Mouse (Mus musculus) myocyte (in vitro differentiated cells): ENCODE data around the gene Apobec3. TPM values are rescaled to one million over a fixed set of nuclear protein-coding genes. Genes with fewer than 3 reads are reported as not detected.

Experiments used
- H3K27me3 ChIP-seq: one replicate; pipeline ENCODE4 v1.6.1; 2011; ENCODE audit not compliant: control insufficient read depth, insufficient read depth, insufficient read length
- H3K36me3 ChIP-seq: one replicate; pipeline ENCODE4 v1.6.1; 2011; ENCODE audit not compliant: control insufficient read depth, insufficient read depth
- H3K4me2 ChIP-seq: one replicate; pipeline ENCODE4 v1.6.1; 2011; ENCODE audit warnings: low read depth, control low read depth
- H3K4me3 ChIP-seq: one replicate; pipeline ENCODE4 v1.5.1; 2011; ENCODE audit warnings: mild to moderate bottlenecking, control low read depth, moderate library complexity
- H3K79me2 ChIP-seq: one replicate; pipeline ENCODE4 v1.6.1; 2011; ENCODE audit not compliant: control insufficient read depth, insufficient read depth
- H3ac ChIP-seq: one replicate; pipeline ENCODE4 v1.6.1; 2011; ENCODE audit not compliant: control insufficient read depth, insufficient read length
- CEBPB ChIP-seq: IDR thresholded peaks from 2 replicates; pipeline ENCODE4 v1.6.1; 2011; ENCODE audit warnings: mild to moderate bottlenecking, moderate library complexity; ENCODE audit not compliant: poor library complexity, insufficient read depth, severe bottlenecking
- E2F4 ChIP-seq: IDR thresholded peaks from one replicate; pipeline ENCODE4 v1.6.1; 2011; ENCODE audit warnings: mild to moderate bottlenecking, control low read depth, moderate library complexity; ENCODE audit not compliant: insufficient read depth
- MAX ChIP-seq: IDR thresholded peaks from one replicate; pipeline ENCODE4 v1.6.1; 2011; ENCODE audit warnings: low read depth, mild to moderate bottlenecking, control low read depth
- MYOD1 ChIP-seq, 3 experiments: IDR thresholded peaks; one replicate each; pipeline ENCODE4 v1.6.1; 2011; ENCODE audit warnings: control low read depth in 2 of 3, low read depth in 2 of 3, mild to moderate bottlenecking in 2 of 3, moderate library complexity in 1 of 3; ENCODE audit not compliant: insufficient read length in 2 of 3, control insufficient read depth in 1 of 3
- MYOG ChIP-seq, 3 experiments: IDR thresholded peaks; one replicate each; pipeline ENCODE4 v1.6.1; 2011; ENCODE audit warnings: control low read depth in 2 of 3, low read depth in 2 of 3, mild to moderate bottlenecking in 2 of 3; ENCODE audit not compliant: insufficient read length in 2 of 3, control insufficient read depth in 1 of 3, insufficient read depth in 1 of 3
- POLR2A ChIP-seq: IDR thresholded peaks from one replicate; pipeline ENCODE4 v1.6.1; 2011; ENCODE audit warnings: low read depth, mild to moderate bottlenecking, control low read depth, moderate library complexity; ENCODE audit not compliant: insufficient read length
- POLR2AphosphoS2 ChIP-seq: IDR thresholded peaks from one replicate; pipeline ENCODE4 v1.6.1; 2011; ENCODE audit warnings: low read depth, control low read depth; ENCODE audit not compliant: insufficient read length
- REST ChIP-seq: IDR thresholded peaks from one replicate; pipeline ENCODE4 v1.6.1; 2011; ENCODE audit warnings: mild to moderate bottlenecking, control low read depth, moderate library complexity; ENCODE audit not compliant: insufficient read depth, insufficient read length
- SRF ChIP-seq: IDR thresholded peaks from one replicate; pipeline ENCODE4 v1.6.1; 2011; ENCODE audit warnings: low read depth; ENCODE audit not compliant: control insufficient read depth, insufficient read length
- TCF12 ChIP-seq: IDR thresholded peaks from one replicate; pipeline ENCODE4 v1.6.1; 2011; ENCODE audit warnings: mild to moderate bottlenecking, control low read depth; ENCODE audit not compliant: poor library complexity, insufficient read depth, severe bottlenecking
- TCF3 ChIP-seq: IDR thresholded peaks from one replicate; pipeline ENCODE4 v1.6.1; 2011; ENCODE audit warnings: low read depth, control low read depth; ENCODE audit not compliant: insufficient read length
- USF1 ChIP-seq: IDR thresholded peaks from one replicate; pipeline ENCODE4 v1.6.1; 2011; ENCODE audit warnings: low read depth, mild to moderate bottlenecking, control low read depth, moderate library complexity
- polyA plus RNA-seq: library from polyadenylated mRNA; unstranded; fragments of >200 nt; fragmentation: generic; extraction: Trizol; gene quantifications from one replicate; pipeline ENCODE4 v1.2.1, GENCODE M21; 2012; ENCODE audit warnings: missing spikeins

Apobec3 gene
- polyA plus RNA-seq, 1 experiment: 10.0 TPM

DNA sequence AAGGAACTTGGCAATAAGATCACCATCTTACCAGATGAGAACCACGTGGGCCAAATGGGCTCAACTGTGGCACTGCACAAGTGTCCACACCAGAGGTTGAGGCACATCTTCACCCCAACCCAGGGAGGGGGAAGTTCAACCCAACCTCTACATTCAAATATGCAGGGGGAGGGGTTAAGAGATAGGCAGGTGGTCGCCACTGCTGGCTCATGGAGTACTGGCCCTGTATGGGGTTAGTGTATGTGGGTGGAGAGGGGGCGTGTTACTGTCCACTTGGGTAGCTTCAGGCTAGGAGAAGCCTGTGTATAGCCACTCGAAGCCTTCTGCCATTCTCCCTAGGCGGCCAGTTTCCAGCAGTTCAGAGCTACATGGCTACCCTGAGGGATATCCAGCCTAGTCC lies 24.7 kb downstream of the Apobec3 start:
- no peak overlapping the region for H3K4me2 ChIP-seq
- TF ChIP-seq E2F4: no peak
- no peak overlapping the region for H3K4me3 ChIP-seq
- H3ac ChIP-seq: no peak overlapping the region
- H3K36me3 ChIP-seq: no peaks in the 10 kb centered on the region
- no peaks in the 10 kb centered on the region for H3K27me3 ChIP-seq
- no peaks in the 10 kb centered on the region for H3K79me2 ChIP-seq

DNA sequence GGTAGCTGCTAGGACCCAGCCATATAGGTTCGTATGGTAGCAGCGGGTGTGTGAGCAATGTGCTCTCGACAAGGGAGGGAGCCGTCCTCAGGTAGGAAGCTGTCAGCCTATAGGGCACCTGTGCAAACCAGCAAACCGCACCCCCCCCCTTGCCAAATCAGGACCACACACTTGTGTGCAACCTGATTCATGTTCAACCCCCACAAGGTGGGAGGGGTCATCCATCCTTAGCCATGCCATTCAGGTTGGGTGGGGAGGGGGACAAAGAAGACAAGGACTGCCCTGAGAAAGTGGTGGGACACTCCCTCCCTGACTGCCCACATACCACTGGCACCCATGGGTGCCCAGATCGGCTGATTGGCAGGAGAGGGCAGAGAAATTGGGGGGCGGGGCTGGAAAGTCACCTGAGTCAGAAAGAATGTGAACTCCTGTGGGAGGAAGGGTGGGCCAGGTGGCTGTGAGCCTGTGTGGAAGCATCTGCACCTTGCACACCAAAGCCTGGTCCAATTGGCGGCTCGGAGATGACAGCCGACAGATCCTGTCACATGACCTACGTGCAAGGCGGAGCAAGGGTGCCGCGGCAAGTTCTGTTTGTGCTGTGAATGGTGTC lies 25.8 kb downstream of the Apobec3 start:
- TF ChIP-seq POLR2A (no peak), CEBPB (no peak), TCF12 (no peak), REST (no peak), MYOD1 (IDR thresholded peaks at IDR 0.05; ENCODE audit: control insufficient read depth in 1 of 3, insufficient read length in 2 of 3, low read depth in 2 of 3) (no peak), POLR2AphosphoS2 (no peak), SRF (no peak), MYOG (IDR thresholded peaks at IDR 0.05; ENCODE audit: control insufficient read depth in 1 of 3, insufficient read depth in 1 of 3, insufficient read length in 2 of 3, low read depth in 2 of 3) (no peak), E2F4 (no peak), MAX (no peak), USF1 (no peak), TCF3 (no peak)
- Histone ChIP-seq H3K79me2 (no peaks in the 10 kb centered on the region), H3K36me3 (no peaks in the 10 kb centered on the region), H3ac (no peak overlapping the region), H3K4me2 (no peak overlapping the region), H3K27me3 (no peaks in the 10 kb centered on the region), H3K4me3 (no peak overlapping the region)

DNA sequence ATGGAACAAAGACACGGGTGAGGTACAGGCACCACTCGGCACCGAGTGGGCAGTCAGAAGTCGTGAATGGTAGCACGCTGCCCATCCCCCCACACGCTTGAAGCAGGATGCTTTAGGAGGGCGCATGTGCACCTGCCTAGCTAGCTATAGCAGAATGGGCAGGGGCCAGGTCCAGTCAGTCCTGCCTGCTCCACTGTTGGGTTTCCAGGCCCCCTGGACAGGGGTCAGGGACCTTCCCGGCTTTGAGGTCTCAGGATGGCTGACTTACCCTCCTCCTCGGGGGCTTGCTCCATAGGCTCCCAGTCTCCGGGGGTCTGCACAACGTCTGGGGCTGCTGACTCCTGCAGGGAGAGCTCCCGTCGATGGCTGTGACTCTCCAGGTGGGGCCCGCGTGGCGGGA lies 27.0 kb downstream of the Apobec3 start:
- H3ac ChIP-seq: no peak overlapping the region
- TF ChIP-seq TCF3 (no peak), USF1 (no peak), MYOD1 (IDR thresholded peaks at IDR 0.05; ENCODE audit: control insufficient read depth in 1 of 3, insufficient read length in 2 of 3, low read depth in 2 of 3) (no peak), MYOG (IDR thresholded peaks at IDR 0.05; ENCODE audit: control insufficient read depth in 1 of 3, insufficient read depth in 1 of 3, insufficient read length in 2 of 3, low read depth in 2 of 3) (no peak), MAX (no peak), E2F4 (no peak)
- H3K4me3 ChIP-seq: no peak overlapping the region
- H3K4me2 ChIP-seq: no peak overlapping the region
- H3K27me3 ChIP-seq: no peaks in the 10 kb centered on the region
- H3K36me3 ChIP-seq: no peaks in the 10 kb centered on the region
- no peaks in the 10 kb centered on the region for H3K79me2 ChIP-seq

DNA sequence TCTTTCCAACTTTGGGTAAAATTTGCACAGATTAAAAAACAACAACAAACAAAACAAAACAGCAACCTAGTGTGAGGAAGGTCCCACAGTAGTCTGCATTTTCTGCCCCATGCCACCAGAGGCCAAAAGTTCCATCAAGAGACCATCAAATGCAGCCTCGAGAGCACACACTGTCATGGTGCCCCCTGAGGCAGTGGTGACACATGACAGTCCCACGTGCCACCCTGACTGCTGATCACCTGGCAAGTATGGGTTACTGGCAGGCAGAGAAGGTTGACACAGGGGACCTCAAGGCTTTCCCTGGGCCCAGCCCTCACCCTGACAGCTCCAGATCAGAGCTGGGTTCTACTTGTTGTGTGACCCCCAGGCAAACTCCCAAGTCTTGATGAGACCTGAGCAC lies 28.3 kb downstream of the Apobec3 start:
- Histone ChIP-seq H3K27me3 (no peaks in the 10 kb centered on the region), H3K4me2 (no peak overlapping the region), H3K4me3 (no peak overlapping the region), H3ac (no peak overlapping the region), H3K79me2 (no peaks in the 10 kb centered on the region), H3K36me3 (no peaks in the 10 kb centered on the region)
- TF ChIP-seq SRF (no peak), TCF3 (no peak), E2F4 (no peak), POLR2AphosphoS2 (no peak), CEBPB (no peak), MYOG (IDR thresholded peaks at IDR 0.05; ENCODE audit: control insufficient read depth in 1 of 3, insufficient read depth in 1 of 3, insufficient read length in 2 of 3, low read depth in 2 of 3) (no peak), MYOD1 (IDR thresholded peaks at IDR 0.05; ENCODE audit: control insufficient read depth in 1 of 3, insufficient read length in 2 of 3, low read depth in 2 of 3) (no peak), TCF12 (no peak), MAX (no peak), POLR2A (no peak), REST (no peak), USF1 (no peak)

DNA sequence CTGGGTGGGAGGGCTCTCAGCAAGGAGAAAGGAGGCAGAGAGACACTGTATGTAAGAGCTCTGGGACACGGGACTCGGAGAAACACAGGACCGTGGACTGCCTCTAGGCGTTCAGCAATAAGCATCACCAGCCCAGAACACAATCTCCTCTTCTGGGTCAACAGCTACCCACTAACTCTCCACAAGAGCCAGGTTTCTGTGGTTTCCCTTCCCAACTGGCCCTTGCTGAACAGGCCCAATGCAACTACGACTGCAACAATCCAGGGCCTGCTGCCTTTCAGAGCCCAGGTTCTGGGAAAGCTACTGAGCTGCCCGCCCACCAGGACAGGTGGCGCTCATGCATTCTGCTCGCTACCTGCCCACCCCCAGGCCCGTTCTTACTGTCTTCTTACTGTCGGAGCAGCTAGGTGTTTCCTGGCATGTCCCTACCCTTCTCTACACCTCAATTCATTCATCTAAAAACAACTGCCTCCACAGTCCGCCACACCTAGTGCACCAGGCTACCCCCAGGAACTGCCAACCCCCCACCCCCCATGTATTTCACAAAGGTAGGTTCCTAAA lies 35.5 kb downstream of the Apobec3 start:
- H3K36me3 ChIP-seq: no peaks in the 10 kb centered on the region
- H3K4me2 ChIP-seq: peak overlapping the region; percentile 92
- H3K79me2 ChIP-seq: no peaks in the 10 kb centered on the region
- TF ChIP-seq MYOD1 (IDR thresholded peaks at IDR 0.05; ENCODE audit: control insufficient read depth in 1 of 3, insufficient read length in 2 of 3, low read depth in 2 of 3) (no peak), TCF12 (no peak), REST (no peak), SRF (no peak), TCF3 (no peak), MAX (no peak), MYOG (IDR thresholded peaks at IDR 0.05; ENCODE audit: control insufficient read depth in 1 of 3, insufficient read depth in 1 of 3, insufficient read length in 2 of 3, low read depth in 2 of 3) (no peak), POLR2AphosphoS2 (no peak)
- H3K4me3 ChIP-seq: peak overlapping the region; percentile 19
- no peaks in the 10 kb centered on the region for H3K27me3 ChIP-seq
- peak overlapping the region; percentile 3 for H3ac ChIP-seq
